Mouse (Mus musculus) adrenal gland, adult 10 weeks (tissue): ENCODE results near the gene Zdbf2. TPM values are rescaled to one million over a fixed set of nuclear protein-coding genes. Genes with fewer than 3 reads are reported as not detected.

Experiments used
- polyA plus RNA-seq: library from polyadenylated mRNA; stranded (reverse); fragments of 350-450 nt; fragmentation: Illumina TruSeq; extraction: RNeasy Lipid Tissue Mini Kit (QIAGEN cat#74804); gene quantifications from one replicate; pipeline ENCODE4 v1.2.3, GENCODE M21; 2014; ENCODE audit warnings: low read depth, low replicate concordance

Zdbf2 gene
- 12.8 TPM for polyA plus RNA-seq

DNA sequence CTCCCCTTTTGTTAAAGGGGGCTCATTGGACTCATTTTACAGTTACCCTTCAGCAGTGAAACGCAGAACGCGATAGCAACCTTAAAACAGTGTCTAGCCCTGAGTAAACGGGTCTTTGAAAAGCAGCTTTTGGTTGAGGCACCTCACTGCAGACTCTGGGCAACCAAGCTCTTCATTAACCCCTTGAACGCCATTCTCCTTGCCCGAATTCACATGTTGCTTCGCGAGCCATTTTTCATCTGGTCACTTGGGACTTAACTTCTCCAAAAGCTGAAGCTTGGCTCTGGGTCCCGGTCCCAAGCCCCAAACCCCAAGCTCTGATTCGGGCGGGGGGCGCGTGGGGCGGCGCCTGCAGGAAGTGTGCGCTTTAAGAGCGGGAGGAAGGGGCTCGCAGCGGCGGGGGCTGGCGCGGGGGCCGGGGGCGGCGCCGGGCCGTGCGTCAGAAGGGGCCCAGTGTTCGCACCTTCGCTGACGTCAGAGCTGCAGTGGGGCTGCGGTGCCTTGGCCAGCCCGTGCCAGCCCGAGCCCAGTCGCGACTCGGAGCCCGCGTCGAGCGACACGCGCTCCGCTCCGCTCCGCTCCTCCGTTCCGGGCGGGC lies at the start of gene Zdbf2:
Gene Zdbf2 (plus strand): TSS at position 525 of the 598 bp plus-strand sequence.

Other genes with a start within 250 kb of the Zdbf2 start
- gene Ino80d, start 158.6 kb upstream of the Zdbf2 start, polyA plus RNA-seq, result 17.3 TPM
- gene Eef1b2, start 96.4 kb upstream of the Zdbf2 start, polyA plus RNA-seq, result 454 TPM
- gene Ndufs1, start 96.4 kb upstream of the Zdbf2 start, polyA plus RNA-seq, result 400 TPM
- gene Gpr1, start 58.7 kb upstream of the Zdbf2 start, polyA plus RNA-seq, result 0.29 TPM
- gene Adam23, start 172.6 kb downstream of the Zdbf2 start, polyA plus RNA-seq, result 22.5 TPM